Mouse (Mus musculus) Patski (cell line): ENCODE measurements around the gene Fbxw15. TPM values are rescaled to one million over a fixed set of nuclear protein-coding genes. Genes with fewer than 3 reads are reported as not detected.
"Not testable (repeated sequence)": the region's sequence is repeated elsewhere in the genome, so short reads cannot be mapped to it uniquely, and the experiment has no call there.

ENCODE experiments used
- ATAC-seq: fragments of 100-300 bp; one replicate; pipeline ENCODE4 v1.8.0; 2021
- CTCF ChIA-PET: fragments of 350-600 bp; sonication (Branson Sonifier 250); formaldehyde crosslinking; loops from one replicate; lab custom pipeline; 2022; ENCODE audit warnings: inconsistent platforms; lab: Charles Lee
- POLR2A ChIA-PET: fragments of 350-600 bp; sonication (Branson Sonifier 250); formaldehyde crosslinking; loops from one replicate; lab custom pipeline; 2022; ENCODE audit warnings: antibody characterized with exemption, inconsistent platforms; lab: Charles Lee
- DNase-seq: peaks from one replicate; pipeline ENCODE4 v3.0.0-alpha.2; 2011; ENCODE audit warnings: low read depth, low spot score
- H3K27me3 ChIP-seq: fragments of 371-371 bp; one replicate; pipeline ENCODE4 v1.5.1; 2021
- CTCF ChIP-seq: fragments of 100-300 bp; IDR thresholded peaks from one replicate; pipeline ENCODE4 v1.5.1; 2021
- in situ Hi-C: fragments of 300-500 bp; cut with MboI; formaldehyde crosslinking; loops from 3 replicates; pipeline ENCODE4 v1.11.1; 2018; ENCODE audit warnings: low pct_unique_long_range_greater_than_20kb, mixed read lengths
- polyA plus RNA-seq: library from polyadenylated mRNA; unstranded; gene quantifications from one replicate; pipeline ENCODE4 v1.2.3, GENCODE M21; 2021

Gene Fbxw15
- polyA plus RNA-seq, result not detected

DNA sequence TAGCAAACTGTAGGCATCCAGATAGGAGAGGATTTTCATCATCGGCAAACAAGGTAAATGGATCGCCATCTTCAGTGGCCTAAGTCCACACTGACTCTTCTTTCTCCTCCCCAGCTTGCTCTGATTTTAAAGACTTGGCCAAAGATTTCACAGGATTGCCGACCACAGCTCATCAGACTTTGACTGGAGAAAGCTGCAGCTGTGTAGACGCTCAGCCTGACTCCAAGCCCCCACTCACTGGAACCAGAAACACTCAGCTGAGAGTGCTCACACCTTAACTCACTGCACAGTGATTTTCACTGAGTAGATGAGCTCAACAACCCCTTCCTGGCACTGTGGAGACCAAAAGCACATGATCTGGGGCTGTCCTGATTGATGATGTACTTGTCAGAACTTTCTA lies at the start of gene Fbxw15:
Gene Fbxw15 (minus strand): TSS at position 101 of the 400 bp plus-strand sequence.
- CTCF ChIA-PET, result not testable (repeated sequence)

DNA sequence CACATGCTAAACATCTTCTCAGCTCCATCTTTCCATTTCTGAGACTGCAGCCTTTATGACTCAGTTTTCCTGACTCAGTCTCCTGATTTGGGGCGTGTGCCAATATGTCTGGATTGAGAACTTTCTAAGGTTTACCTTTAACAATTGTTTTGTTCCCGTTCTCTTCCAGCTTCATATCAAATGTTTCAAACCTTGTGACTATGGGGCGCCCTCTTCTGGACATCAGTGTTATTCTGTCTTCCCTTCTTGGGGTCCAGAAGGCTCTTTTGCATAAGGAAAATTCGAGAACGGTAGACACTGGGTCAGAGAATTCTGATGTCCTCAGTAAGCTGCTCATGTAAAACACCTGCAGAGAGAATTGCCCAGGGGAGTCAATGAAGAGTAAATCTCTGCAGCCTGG lies 38.8 kb upstream of the Fbxw15 start:
- H3K27me3 ChIP-seq, ATAC-seq, CTCF ChIA-PET, POLR2A ChIA-PET, DNase-seq: not testable (repeated sequence)
- in situ Hi-C loops, result loop anchor here (10.0 kb wide), 1 partner anchor 602 kb away; no protein-coding TSS in a partner anchor
- TF ChIP-seq CTCF, result peak; percentile 46

More for the DNA sequence above, at the start of gene Fbxw15:
- POLR2A ChIA-PET, H3K27me3 ChIP-seq, ATAC-seq, DNase-seq, in situ Hi-C loops: not testable (repeated sequence)

DNA sequence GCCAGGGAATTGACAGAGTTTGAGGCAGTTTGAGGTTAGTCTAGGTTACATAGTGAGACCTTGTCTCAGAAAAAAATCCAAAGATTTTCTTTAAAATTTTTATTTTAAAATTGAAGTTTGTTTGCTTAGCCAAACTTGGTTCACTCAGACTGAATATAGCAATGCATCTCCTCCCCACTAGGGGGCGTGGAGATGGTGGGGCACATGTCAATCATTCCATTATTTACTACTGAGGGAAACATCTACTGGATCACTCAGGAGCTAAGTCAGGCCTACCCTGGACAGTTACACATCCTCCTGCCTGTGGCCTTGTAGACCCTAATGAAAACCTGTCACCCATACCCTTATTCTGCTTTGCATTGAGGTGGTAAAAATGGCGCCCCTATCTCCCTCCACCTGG lies 34.1 kb upstream of the Fbxw15 start:
- POLR2A ChIA-PET, CTCF ChIA-PET: not testable (repeated sequence)

DNA sequence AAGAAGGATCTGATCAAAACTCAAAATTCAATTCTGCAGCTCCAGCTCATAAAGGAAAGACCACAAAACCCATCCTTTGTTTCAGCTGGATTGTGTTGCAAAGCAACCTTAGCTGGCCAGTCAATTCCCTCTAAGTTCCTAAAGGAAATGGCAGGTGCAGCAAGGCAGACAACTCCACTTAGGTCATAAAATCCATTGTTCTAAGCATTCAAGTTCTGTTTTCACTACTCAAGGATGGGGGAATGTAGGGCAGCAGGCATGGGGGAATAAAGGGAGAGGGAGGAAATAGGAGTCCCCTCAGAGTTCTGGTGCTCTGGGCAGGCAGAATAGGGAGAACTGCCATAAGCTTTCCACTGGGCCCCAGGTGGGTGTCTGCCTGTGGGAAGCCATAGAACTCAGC lies 29.2 kb upstream of the Fbxw15 start:
- ChIA-PET CTCF (no interaction called here), POLR2A (no interaction called here)
- no peak for ATAC-seq
- DNase-seq, result no peak
- in situ Hi-C loops, result no loop called here
- H3K27me3 ChIP-seq, result no peaks in the 10 kb centered on the region
- TF ChIP-seq CTCF, result no peak

More for the DNA sequence above, 34.1 kb upstream of the Fbxw15 start:
- H3K27me3 ChIP-seq, DNase-seq, ATAC-seq: not testable (repeated sequence)
- TF ChIP-seq CTCF, result peak; percentile 38
- in situ Hi-C loops, result loop anchor here (10.0 kb wide), 1 partner anchor 597 kb away; no protein-coding TSS in a partner anchor

DNA sequence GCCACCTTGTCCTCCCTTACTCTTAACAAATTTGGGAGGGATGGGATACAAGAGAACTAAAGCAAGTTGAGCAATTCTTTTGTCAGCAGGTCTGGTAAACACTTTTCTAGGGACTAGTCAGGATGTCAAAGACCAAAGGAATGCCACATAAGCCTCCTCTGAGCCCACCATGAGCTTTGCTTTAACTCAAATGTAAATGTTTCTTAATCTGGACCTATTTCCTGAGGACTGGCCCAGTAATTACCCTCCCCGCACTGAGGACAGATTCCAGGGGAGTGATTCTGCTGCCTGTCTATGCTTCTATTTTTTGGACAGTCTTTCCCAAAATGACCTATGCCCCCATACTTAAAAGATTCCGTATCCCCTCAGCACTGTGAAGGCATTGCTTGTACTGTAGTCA lies 26.8 kb upstream of the Fbxw15 start:
- ChIA-PET POLR2A (no interaction called here), CTCF (no interaction called here)
- in situ Hi-C loops, result no loop called here
- no peaks in the 10 kb centered on the region for H3K27me3 ChIP-seq
- TF ChIP-seq CTCF, result no peak
- no peak for DNase-seq
- no peak for ATAC-seq

DNA sequence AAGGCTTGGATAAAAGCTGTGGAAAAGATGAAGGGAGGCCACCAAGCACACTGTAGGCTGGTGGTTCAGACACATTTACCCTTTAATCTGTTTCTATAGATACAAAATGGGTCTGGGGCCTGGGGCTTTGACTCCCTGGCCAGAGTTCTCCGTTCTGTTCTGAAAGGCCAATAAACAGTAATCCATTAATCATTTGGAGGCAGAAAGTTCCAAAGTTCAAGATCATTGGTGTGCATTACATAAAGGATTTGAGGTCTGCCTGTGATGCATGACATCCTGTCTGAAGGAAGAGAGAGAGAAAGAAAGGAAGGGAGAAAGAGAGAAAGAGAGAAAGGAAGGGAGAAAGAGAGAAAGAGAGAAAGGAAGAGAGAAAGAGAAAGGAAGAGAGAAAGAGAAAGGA lies 2.5 kb downstream of the Fbxw15 start:
- in situ Hi-C loops, result no loop called here
- ChIA-PET CTCF (no interaction called here), POLR2A (no interaction called here)
- DNase-seq (no peak), ATAC-seq (no peak)
- no peak for TF ChIP-seq CTCF
- H3K27me3 ChIP-seq, result no peaks in the 10 kb centered on the region

DNA sequence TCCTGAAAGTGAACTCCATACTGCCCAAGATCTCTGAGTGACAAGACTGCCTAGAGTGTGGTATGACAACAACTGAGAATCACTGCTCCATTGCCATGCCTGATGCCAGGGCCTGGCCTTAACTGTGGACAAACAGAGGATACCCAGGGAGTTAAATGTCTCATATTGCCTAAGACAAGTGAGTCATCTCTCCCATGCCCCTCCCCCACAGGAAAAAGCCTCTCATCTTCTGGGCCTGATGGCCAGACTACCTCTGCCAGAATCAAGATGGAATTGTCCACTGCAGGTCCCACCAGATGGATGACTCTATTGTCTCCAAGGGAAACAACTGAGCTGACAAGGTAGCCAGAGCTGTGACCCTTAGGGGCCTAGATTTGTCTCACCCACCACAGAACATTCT lies 6.0 kb downstream of the Fbxw15 start:
- in situ Hi-C loops, POLR2A ChIA-PET, H3K27me3 ChIP-seq, ATAC-seq, DNase-seq, CTCF ChIA-PET: not testable (repeated sequence)

DNA sequence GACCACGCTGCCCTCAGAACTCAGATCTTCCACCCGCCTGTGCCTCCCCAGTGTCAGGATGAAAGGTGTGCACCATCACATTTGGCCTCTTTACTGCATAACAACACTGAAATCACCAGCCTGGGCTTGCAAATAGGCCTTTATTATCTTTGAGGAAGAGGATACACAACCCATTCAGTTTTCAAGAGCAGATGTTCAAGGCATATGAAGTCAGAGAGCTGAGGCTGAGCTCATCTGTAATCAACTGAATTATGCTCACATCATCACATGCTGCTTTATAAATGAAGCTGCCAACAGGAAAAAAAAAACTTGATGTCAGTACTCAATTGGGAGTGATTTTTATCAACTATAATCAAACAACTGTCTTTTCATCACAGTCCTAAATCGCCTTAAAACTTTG lies 15.6 kb downstream of the Fbxw15 start:
- H3K27me3 ChIP-seq, result no peaks in the 10 kb centered on the region
- no peak for ATAC-seq
- TF ChIP-seq CTCF, result no peak
- POLR2A ChIA-PET, result no interaction called here
- CTCF ChIA-PET, result no interaction called here
- in situ Hi-C loops, result no loop called here
- DNase-seq, result no peak

DNA sequence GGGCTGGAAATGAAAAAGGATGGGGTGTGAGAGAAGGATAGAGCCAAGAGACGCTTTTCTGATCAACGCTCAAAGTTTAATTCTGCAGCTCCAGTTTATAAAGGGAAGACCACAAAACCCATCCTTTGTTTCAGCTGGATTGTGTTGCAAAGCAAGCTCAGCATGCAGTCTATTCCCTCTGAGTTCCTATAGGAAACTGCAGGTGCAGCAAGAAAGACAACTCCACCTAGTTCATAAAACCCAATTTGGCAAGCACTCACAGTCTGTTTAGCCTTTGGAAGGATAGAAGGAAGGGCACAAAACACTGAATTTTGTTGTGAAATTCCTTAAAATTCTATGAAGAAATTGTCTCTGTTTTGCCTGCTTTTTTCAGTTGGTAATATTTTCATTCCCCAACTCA lies 18.4 kb downstream of the Fbxw15 start:
- DNase-seq, H3K27me3 ChIP-seq, ATAC-seq, CTCF ChIA-PET, in situ Hi-C loops, POLR2A ChIA-PET: not testable (repeated sequence)

DNA sequence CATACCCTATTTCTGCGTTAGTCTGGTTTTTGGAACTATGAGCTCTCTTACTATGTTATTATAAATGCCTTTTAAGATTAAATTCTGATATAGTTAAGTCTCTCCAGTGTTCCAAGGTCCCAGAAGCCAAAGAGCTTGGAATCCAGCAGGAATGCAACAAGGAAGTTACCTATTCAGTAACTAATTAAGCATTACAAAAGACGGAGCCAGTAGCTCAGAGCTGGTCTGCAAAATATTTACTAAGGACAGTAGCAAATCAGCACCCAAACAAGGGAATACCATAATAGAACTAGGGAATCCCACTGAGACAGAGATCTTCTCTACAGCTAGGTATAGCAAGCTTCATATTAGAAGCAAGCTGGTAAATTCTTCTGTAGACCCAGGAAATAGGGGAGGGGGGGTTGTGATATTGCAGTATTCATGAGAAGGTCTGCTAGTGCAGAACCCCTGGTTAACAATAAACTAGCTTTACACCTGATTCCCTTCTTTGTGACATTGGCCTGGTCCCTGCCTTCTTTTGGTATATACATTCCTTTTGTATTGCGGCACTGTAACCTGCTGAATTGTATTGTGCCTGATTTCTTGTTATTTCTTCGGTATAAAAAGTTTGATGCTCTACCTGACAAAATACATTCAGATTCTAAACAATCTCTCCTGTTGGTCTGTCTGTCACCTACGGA lies 44.5 kb downstream of the Fbxw15 start:
- DNase-seq, result no peak

More for the DNA sequence above, 44.5 kb downstream of the Fbxw15 start:
- ChIA-PET POLR2A (no interaction called here), CTCF (no interaction called here)
- no peak for ATAC-seq
- no peaks in the 10 kb centered on the region for H3K27me3 ChIP-seq
- in situ Hi-C loops, result no loop called here
- no peak for TF ChIP-seq CTCF

Other genes with a start within 250 kb of the Fbxw15 start
- gene Fbxw28, start 228.6 kb downstream of the Fbxw15 start, polyA plus RNA-seq, result not detected
- gene Fbxw22, start 164.0 kb downstream of the Fbxw15 start, polyA plus RNA-seq, result not detected
- not detected for gene Fbxw16, start 119.1 kb downstream of the Fbxw15 start, polyA plus RNA-seq
- not detected for gene Fbxw19, start 72.4 kb downstream of the Fbxw15 start, polyA plus RNA-seq
- not detected for gene Fbxw24, start 57.8 kb upstream of the Fbxw15 start, polyA plus RNA-seq
- gene Fbxw25, start 96.4 kb upstream of the Fbxw15 start, polyA plus RNA-seq, result not detected
- not detected for gene Fbxw18, start 134.4 kb upstream of the Fbxw15 start, polyA plus RNA-seq
- not detected for gene Fbxw26, start 177.8 kb upstream of the Fbxw15 start, polyA plus RNA-seq
- gene Fbxw27, start 222.4 kb upstream of the Fbxw15 start, polyA plus RNA-seq, result not detected
- gene Spink8, start 244.0 kb upstream of the Fbxw15 start, polyA plus RNA-seq, result not detected